Mouse (Mus musculus) heart, postnatal 0 days (tissue): ENCODE data around the gene 9130204L05Rik. TPM values are rescaled to one million over a fixed set of nuclear protein-coding genes. Genes with fewer than 3 reads are reported as not detected.

Experiments used
- ATAC-seq: fragments of 200-750 bp; cut with Nextera tagmentation; 2 replicates; pipeline ENCODE4 v1.8.0; 2017; ENCODE audit warnings: low read depth, moderate number of reproducible peaks, moderate library complexity; ENCODE audit not compliant: insufficient read depth
- DNase-seq: peaks from one replicate; pipeline ENCODE4 v3.0.0-alpha.2; 2016; ENCODE audit warnings: low spot score
- H3K27ac ChIP-seq: fragments of 300-500 bp; sonication (generic); 2 replicates; pipeline ENCODE4 v1.5.1; 2014; ENCODE audit warnings: low read depth, mild to moderate bottlenecking
- H3K27me3 ChIP-seq: fragments of 300-500 bp; sonication (generic); 2 replicates; pipeline ENCODE4 v1.6.1; 2014; ENCODE audit warnings: low read length, mixed read lengths; ENCODE audit not compliant: control insufficient read depth, insufficient read depth
- H3K36me3 ChIP-seq: fragments of 300-500 bp; sonication (generic); replicated peaks from 2 replicates; pipeline ENCODE4 v1.6.1; 2014; ENCODE audit warnings: low read length, mixed read lengths; ENCODE audit not compliant: control insufficient read depth, insufficient read depth
- H3K4me1 ChIP-seq: fragments of 300-500 bp; sonication (generic); 2 replicates; pipeline ENCODE4 v1.6.1; 2014; ENCODE audit warnings: antibody characterized with exemption; ENCODE audit not compliant: control insufficient read depth, insufficient read depth
- H3K4me2 ChIP-seq: fragments of 300-500 bp; sonication (generic); 2 replicates; pipeline ENCODE4 v1.6.1; 2014; ENCODE audit warnings: low read depth, mild to moderate bottlenecking, low read length, moderate library complexity
- H3K4me3 ChIP-seq: fragments of 300-500 bp; sonication (generic); 2 replicates; pipeline ENCODE4 v1.5.1; 2014; ENCODE audit warnings: low read depth, low read length
- H3K9ac ChIP-seq: fragments of 300-500 bp; sonication (generic); replicated peaks from 2 replicates; pipeline ENCODE4 v1.6.1; 2014; ENCODE audit warnings: low read depth, low read length, mixed read lengths
- H3K9me3 ChIP-seq: fragments of 300-500 bp; sonication (generic); replicated peaks from 2 replicates; pipeline ENCODE4 v1.6.1; 2016; ENCODE audit warnings: low read length; ENCODE audit not compliant: control insufficient read depth
- CTCF ChIP-seq: IDR thresholded peaks from 2 replicates; pipeline ENCODE4 v1.5.1; 2016; ENCODE audit warnings: antibody characterized with exemption, control low read depth, low read depth
- EP300 ChIP-seq: IDR thresholded peaks from 2 replicates; pipeline ENCODE4 v1.6.1; 2016; ENCODE audit warnings: antibody characterized with exemption, low read depth
- WGBS: fragments of 180-500 bp; shearing (Covaris S2); extraction: QIAGEN DNeasy Blood & Tissue Kit; methylation state at CpG from one replicate; pipeline ENCODE4 v1.1.7; 2014; 5-methylcytosine and 5-hydroxymethylcytosine counted together
- polyA plus RNA-seq: library from polyadenylated mRNA; unstranded; fragments of >200 nt; fragmentation: Nextera tagmentation; extraction: Ambion mirVana; gene quantifications from 2 replicates; pipeline ENCODE4 v1.2.1, GENCODE M21; 2015
- total RNA-seq: library from RNA; depleted of rRNA; stranded (reverse); fragments of >200 nt; gene quantifications from 2 replicates; pipeline ENCODE4 v1.2.3, GENCODE M21; 2014; ENCODE audit warnings: low replicate concordance; rRNA removed

9130204L05Rik gene
- not detected in 2 replicates for total RNA-seq
- polyA plus RNA-seq, result not detected in 2 replicates

DNA sequence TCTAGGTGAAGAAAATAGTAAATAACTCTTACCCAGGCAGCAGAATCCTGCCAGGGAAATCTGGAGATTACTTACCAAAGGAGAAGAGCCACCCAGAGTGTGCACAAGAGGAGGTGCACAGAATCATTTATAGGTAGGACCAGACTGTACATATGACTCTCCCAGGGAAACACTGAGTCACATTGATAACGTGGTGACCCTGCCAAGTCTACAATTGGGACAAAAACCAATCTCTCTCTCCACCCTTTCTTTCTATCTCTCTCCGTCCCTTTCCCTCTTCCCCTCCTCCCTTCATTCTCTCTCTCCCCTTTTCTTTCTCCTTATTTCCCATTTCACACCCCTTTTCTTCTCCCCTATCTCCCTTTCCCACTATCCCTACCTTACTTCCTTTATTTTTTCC lies at the start of gene 9130204L05Rik:
Gene 9130204L05Rik, minus strand, starts transcription at position 101 of the 400 bp plus-strand sequence.
- WGBS, result 38% methylated on average over 2 of the region's 2 CpGs

GRCm38 (mm10) chr3:91108696-91109095 lies 18.1 kb upstream of the 9130204L05Rik start:
- TF ChIP-seq EP300, result no peak
- TF ChIP-seq CTCF, result no peak
- Histone ChIP-seq H3K4me3 (no peak overlapping the region), H3K27ac (no peak overlapping the region), H3K36me3 (no peaks in the 10 kb centered on the region), H3K9ac (no peak overlapping the region), H3K9me3 (0 out of 2 replicates have a peak, but pooled peaks cover 16% of the 10 kb centered on the region), H3K4me1 (no peaks in the 10 kb centered on the region), H3K27me3 (no peaks in the 10 kb centered on the region), H3K4me2 (no peak overlapping the region)
- ATAC-seq, result no peak
- DNase-seq, result no peak

More for the DNA sequence above, at the start of gene 9130204L05Rik:
- no peak for ATAC-seq
- Histone ChIP-seq H3K4me3 (no peak within 1 kb of the TSS), H3K27ac (no peak within 1 kb of the TSS), H3K4me1 (no peaks in the 10 kb centered on the region), H3K9me3 (0 out of 2 replicates have a peak, but pooled peaks cover 13% of the 10 kb centered on the region), H3K9ac (no peak within 1 kb of the TSS), H3K4me2 (no peak within 1 kb of the TSS), H3K36me3 (no peaks in the 10 kb centered on the region), H3K27me3 (no peaks in the 10 kb centered on the region)
- no peak for TF ChIP-seq EP300
- no peak for TF ChIP-seq CTCF
- no peak for DNase-seq

DNA sequence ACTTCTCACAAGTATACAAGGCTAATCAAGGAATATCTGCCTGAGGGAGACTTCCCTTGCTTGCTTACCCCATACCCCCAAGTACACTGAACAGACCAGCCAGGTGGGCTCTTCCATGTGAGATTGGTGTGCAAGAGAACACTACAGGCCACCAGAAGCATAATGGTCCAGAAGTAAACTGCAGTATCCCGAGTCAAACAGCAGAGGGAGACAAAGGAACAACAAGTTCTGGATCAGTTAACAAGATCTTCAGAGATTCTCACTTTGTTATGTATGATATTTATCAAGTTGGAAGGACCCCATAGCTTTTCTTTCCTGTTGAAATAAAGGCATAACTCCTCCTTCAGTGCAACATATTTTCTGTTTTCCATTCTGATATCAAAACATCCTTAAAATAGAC lies 31.4 kb downstream of the 9130204L05Rik start:
- Histone ChIP-seq H3K4me1 (no peaks in the 10 kb centered on the region), H3K36me3 (no peaks in the 10 kb centered on the region), H3K4me3 (no peak overlapping the region), H3K27me3 (no peaks in the 10 kb centered on the region), H3K9me3 (no peaks in the 10 kb centered on the region), H3K27ac (no peak overlapping the region), H3K4me2 (no peak overlapping the region), H3K9ac (no peak overlapping the region)
- no peak for TF ChIP-seq EP300
- no peak for TF ChIP-seq CTCF
- DNase-seq, result no peak
- no peak for ATAC-seq
- 6% methylated on average over 1 of the region's 1 CpGs for WGBS

DNA sequence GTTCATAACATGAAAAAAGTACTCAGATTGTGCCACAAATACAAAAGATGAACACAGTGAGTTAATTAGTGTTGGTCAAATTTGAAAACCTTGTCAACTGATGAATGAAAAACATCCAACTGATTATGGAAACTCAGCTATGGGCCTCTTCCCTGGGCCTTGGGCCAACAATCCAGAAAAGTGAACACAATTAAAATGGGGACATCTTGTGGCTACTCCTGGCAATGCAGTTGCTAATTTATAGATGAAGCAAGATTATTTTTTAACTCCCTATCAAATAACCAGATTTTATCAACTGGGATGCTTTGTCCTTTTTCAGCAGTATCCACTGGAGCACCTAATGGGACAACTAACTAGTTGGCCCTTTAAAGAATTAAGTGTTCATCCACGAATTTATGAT lies 37.9 kb downstream of the 9130204L05Rik start:
- WGBS, result 11% methylated on average over 1 of the region's 1 CpGs
- DNase-seq (no peak), ATAC-seq (no peak)
- H3K4me2 ChIP-seq, result no peak overlapping the region
- no peaks in the 10 kb centered on the region for H3K9me3 ChIP-seq
- no peaks in the 10 kb centered on the region for H3K4me1 ChIP-seq
- no peaks in the 10 kb centered on the region for H3K36me3 ChIP-seq
- TF ChIP-seq EP300, result no peak
- no peak for TF ChIP-seq CTCF
- H3K27ac ChIP-seq, result no peak overlapping the region
- no peaks in the 10 kb centered on the region for H3K27me3 ChIP-seq
- no peak overlapping the region for H3K9ac ChIP-seq
- no peak overlapping the region for H3K4me3 ChIP-seq
